Mouse (Mus musculus) ES-Bruce4 (cell line): Measurements from ENCODE around the gene Tnip1.

ENCODE experiments used
- CTCF ChIP-seq: IDR thresholded peaks from one replicate; pipeline ENCODE4 v1.8.1; 2011; ENCODE audit warnings: low read depth, low read length
- EP300 ChIP-seq: IDR thresholded peaks from 2 replicates; pipeline ENCODE4 v1.6.1; 2011; ENCODE audit warnings: low read depth, low read length; ENCODE audit not compliant: insufficient read depth
- POLR2A ChIP-seq: IDR thresholded peaks from one replicate; pipeline ENCODE4 v1.8.1; 2011; ENCODE audit warnings: low read length; ENCODE audit not compliant: insufficient read depth

- TF ChIP-seq CTCF (no peak), POLR2A (no peak), EP300 (no peak)
Measured at GRCm38 (mm10) chr11:54861471-54862420, 101.0 kb downstream of the Tnip1 start.
